Mouse (Mus musculus) embryo, embryonic 11 days (tissue): ENCODE measurements around the gene Phlpp2.

Source experiments
- DNase-seq: peaks from one replicate; pipeline ENCODE4 v3.0.0-alpha.2; 2015

The Phlpp2 gene

GRCm38 (mm10) chr8:109964106-109964505 is 95.8 kb downstream of the Phlpp2 start:
- no peak for DNase-seq

- no peak for DNase-seq
Observed at GRCm38 (mm10) chr8:109968837-109969236, 100.5 kb downstream of the Phlpp2 start.

GRCm38 (mm10) chr8:109970323-109970722 is 102.0 kb downstream of the Phlpp2 start:
- DNase-seq: peak; percentile 68

GRCm38 (mm10) chr8:109972901-109973300 is 104.6 kb downstream of the Phlpp2 start:
- no peak for DNase-seq

- no peak for DNase-seq
Observed at GRCm38 (mm10) chr8:109979339-109979738, 111.0 kb downstream of the Phlpp2 start.

- DNase-seq: no peak
Observed at GRCm38 (mm10) chr8:109982386-109983105, 114.2 kb downstream of the Phlpp2 start.

GRCm38 (mm10) chr8:109983944-109984343 is 115.6 kb downstream of the Phlpp2 start:
- DNase-seq: no peak

GRCm38 (mm10) chr8:109986384-109986783 is 118.0 kb downstream of the Phlpp2 start:
- DNase-seq: no peak

GRCm38 (mm10) chr8:109987776-109988175 is 119.4 kb downstream of the Phlpp2 start:
- DNase-seq: no peak

- no peak for DNase-seq
Observed at GRCm38 (mm10) chr8:109989151-109989550, 120.8 kb downstream of the Phlpp2 start.

- no peak for DNase-seq
Observed at GRCm38 (mm10) chr8:109990224-109990623, 121.9 kb downstream of the Phlpp2 start, which contains the start of gene Tat. Gene Tat (plus strand): TSS chr8:109990437.

- DNase-seq: no peak
Observed at GRCm38 (mm10) chr8:109992166-109992565, 123.8 kb downstream of the Phlpp2 start.

- DNase-seq: no peak
Observed at GRCm38 (mm10) chr8:109992951-109993350, 124.6 kb downstream of the Phlpp2 start.
